Mouse (Mus musculus) cerebral cortex, adult 2 months (tissue): ENCODE results near the gene Nudt3.

ENCODE experiments used
- WGBS: fragments of 180-500 bp; shearing (Covaris S2); methylation state at CpG from one replicate; pipeline ENCODE4 v1.1.7; 2018; 5-methylcytosine and 5-hydroxymethylcytosine counted together

Nudt3 gene

DNA sequence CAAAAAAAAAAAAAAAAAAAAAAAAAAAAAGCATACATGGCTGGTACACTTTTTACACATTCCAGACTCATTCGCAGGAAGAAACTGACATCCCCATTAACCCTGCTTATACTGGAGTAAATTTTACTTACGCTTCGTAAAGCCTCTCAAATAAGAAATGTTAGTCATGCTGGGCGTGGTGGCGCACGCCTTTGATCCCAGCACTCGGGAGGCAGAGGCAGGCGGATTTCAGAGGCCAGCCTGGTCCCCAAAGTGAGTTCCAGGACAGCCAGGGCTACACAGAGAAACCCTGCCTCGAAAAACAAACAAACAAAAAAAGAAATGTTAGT is 12.2 kb upstream of the Nudt3 start:
- WGBS: 26% methylated on average over 9 of the region's 9 CpGs

DNA sequence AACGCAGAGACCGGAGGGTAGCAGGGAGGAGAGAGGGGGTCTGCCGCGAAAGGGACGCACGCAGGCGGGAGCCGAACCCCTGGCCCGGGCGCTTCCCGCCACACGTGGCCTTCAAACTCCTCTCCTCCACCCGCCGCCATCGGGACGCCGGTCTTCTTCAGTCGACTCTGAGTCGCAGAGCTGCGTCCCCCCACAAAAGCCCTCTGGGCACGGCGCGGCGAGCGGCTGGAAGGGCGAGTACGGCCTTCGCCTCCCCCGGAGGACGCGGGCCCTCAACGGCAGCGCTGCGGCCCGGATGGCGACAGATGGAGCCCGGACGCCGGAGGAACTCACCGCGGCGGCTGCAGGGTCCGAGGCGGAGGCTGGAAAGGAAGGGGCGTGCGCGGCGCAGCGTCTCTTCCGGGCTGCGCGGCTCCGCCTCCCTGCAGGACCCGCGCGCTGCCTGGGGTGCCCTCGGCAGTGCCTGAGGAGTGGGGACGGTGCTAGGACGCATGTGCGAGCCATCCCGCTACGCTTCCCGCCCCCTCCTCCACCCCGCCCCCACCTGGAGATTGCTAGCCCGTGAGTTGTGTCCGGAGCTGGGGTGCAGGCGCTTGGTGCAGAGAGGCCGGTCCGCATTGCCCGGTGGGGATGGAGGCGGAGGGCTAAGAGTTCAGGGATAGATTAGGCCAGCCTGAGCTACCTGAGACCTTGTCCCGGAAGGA is 11.7 kb upstream of the Nudt3 start, which contains the start of gene RPS10-NUDT3:
Gene RPS10-NUDT3 (minus strand): TSS at position 352 of the 704 bp plus-strand sequence.
- under 1% methylated on average over 67 of the region's 72 CpGs for WGBS

DNA sequence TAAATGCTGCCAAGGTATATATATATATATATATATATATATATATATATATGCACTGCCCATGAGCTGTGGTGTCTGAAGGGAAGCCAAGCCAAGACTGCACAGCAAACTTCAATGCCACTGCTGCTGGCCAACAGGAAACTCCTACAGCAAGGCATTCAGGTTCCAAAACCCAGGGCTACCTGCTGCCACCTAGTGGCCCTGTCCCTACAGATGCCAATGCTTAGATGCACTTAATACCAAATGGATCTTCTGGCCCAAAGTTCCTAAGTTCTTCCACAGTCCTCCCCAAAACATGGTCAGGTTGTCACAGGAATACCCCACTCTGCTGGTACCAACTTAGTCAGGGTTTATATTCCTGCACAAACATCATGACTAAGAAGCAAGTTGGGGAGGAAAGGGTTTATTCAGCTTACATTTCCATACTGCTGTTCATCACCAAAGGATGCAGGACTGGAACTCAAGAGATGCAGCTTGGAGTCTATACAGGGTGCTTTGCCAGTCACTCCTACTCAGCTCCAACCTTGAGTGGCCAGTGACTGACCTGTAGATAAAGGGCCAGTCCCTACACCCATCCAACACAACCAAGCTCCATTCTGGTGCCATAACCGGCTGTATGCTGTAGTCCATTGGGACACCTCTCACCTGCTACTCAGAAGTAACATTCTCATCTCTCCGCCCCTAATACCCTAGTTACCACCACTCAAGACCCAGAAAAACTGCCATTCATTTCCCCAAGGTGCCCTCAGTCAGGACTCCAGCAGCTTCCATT is 6.1 kb upstream of the Nudt3 start:
- 60% methylated on average over 2 of the region's 2 CpGs for WGBS

DNA sequence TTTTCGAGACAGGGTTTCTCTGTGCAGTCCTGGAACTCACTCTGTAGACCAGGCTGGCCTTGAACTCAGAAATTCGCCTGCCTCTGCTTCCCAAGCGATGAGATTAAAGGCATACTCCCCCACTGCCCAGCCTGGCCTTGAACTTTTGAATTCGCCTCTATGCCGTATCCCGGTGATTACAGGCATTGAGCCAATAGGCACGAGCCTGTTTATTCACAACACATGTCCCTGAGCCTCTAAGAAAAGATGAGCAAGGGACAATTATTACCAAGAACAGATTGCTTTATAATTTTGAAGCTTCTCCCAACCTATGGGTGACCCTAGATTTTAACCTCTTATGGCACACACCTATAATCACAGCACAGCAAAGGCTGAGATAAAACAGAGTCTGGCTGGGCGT is 5.1 kb upstream of the Nudt3 start:
- WGBS: 74% methylated on average over 8 of the region's 8 CpGs

DNA sequence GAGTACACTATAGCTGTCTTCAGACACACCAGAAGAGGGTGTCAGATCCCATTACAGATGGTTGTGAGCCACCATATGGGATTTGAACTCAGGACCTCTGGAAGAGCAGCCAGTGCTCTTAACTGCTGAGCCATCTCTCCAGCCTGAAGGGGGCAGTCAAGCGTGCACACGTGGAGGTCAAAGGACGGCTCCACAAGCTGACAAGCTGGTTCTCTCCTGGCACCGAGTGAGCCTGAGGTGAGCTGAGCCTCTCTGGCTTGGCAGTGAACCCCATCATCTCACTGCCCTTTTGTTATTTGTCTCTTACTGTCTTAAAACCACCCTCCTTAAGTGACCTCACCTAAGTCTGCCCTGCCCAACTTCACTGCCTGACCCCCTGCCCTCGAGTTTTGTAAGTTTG is 4.2 kb upstream of the Nudt3 start:
- WGBS: 43% methylated on average over 5 of the region's 5 CpGs

DNA sequence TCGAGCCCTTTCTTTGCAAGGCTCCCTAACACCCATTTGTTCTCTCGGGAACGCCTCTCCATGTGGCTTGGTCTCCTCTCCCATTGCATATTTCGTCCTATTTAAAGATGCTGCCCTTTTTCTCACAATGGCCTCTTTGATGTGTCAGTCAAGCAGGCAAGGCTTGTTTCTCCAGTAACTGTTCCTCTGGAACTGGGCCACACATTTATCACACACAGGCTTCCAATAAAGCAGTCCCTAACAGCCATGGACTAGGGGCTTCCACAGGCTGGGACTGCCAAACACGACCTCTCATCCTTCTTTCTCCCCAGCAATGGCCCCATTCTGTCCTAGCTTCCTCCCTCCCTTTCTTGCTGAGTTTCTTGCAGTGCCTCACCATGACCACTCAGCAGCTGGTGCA is 3.4 kb upstream of the Nudt3 start:
- WGBS: 40% methylated on average over 5 of the region's 5 CpGs

DNA sequence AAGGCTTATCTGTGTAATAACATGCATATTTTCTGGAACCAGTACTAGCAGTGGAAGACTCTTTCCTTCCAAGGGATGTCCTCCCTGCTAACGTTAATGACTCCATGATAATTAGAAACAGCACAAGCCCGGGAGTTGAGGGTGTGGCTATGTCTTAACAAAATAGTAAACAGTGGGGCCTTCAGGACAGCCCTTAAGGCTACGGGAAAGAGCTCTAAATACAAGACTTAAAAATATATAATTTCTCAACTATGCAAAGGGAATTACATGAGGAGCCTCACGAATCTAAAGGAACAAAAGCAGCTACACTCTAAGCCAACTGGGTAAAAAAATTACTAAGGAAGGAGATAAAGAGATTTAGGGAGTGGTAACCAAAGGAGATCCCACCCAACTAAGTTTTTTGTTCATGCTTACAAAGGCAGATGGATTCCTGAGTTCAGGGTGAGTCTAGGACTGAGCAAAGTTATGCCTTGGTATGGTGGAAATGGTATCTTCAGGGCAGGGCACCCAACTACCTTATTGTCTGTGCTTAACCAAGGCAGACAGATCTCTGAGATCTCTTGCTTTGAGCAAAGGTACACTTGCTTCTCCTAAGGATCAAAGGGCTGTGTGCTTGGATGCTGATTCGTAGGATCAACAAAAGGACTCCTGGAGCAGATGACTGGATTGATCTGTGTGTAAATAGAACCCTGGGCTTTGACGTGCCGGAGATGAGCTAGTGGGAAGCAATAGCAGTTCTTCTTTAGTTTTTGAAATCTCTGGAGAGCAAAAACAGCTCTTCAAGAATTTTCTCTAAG is 2.4 kb upstream of the Nudt3 start:
- 72% methylated on average over 7 of the region's 7 CpGs for WGBS

DNA sequence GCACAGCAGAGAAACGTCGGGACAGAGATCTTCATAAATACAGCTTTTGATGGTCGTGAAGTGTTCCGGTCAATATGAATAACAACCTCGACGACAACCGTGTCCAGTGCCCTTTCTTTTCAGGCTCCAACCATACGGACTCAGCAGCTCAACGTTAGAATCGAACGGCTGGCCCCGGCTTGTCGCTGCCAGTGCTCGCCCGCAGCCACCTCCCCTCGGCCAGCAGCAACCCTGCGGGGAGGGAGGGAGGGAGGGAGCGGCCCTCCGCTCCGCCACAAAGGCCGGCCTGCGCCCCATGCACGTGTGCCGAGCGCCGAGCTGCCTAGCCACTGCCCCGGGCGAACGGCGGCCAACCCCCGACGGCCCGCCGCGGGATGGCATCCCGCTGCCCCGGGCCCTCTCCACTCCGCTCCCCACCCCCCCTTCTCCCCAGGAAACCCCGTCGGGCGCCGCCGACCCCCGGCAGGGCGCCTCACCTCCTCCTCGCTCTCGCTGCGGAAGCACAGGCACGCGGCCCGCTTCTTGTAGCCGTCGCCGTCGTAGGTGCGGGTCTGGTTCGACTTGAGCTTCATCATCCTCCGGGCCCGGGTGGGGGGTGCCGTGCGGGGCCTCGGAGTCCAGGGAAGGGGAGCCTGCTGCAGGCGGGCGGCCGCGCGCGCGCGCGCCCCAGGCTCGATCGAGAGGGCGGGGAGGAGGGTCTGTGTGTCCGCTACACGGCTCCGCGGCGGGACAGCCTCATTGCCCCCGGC is 510 bp downstream of the Nudt3 start:
- WGBS: 1% methylated on average over 71 of the region's 80 CpGs

DNA sequence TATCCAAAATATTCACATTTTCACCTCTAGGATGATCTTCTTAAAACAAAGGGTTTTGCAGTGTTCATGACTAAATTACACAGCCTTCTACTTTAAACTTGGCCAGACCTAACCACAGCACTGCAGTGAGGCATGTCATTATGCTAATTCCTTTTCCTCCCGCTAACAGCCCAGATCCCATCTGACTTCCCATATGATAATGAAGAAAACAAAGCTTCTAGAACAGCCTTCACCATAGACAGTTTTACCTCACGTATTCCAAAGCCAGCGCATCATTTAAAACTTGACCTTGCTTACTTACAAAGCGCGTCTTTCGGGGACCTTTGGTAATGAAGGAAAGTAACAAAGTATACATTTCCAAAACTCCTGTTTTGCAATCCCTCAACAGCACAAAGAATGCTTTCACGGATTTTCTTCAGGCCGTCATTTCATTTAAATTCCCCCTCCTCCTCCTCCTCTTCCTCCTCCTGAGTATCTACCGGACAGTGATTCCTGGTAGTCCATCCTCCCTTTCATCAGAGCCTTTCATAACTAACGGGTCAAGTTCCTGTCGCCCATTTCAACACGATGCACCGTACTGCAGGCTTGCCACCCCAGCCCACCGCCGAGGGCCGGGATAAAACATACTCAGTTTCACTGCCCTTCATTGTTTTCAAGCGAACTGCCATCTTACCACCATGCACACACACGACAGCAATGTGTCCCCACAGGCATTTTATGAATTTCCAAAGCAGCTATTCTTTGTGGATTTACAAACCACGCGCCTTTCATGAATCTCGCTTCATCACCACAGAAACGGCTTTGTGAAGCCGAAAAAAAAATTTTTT is 1.4 kb downstream of the Nudt3 start:
- 3% methylated on average over 23 of the region's 23 CpGs for WGBS

DNA sequence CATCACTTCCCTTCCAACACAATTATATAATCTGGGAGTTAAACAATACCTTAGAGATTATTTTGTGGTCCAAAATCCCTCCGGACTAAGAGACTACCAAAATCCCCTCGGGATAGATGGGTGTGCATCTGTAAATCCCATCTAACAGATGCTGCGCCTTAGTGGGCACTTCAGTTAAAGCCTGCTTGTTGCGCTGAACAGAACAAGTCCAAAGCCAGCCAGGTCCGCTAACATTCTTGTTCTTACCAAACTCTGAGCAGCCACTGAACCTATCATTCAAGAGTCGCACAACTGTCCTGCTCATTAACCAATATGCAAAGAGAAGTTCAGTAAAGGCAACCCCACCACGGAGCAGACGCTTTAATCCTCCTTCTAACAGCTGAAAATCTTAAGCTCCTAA is 2.1 kb downstream of the Nudt3 start:
- WGBS: 18% methylated on average over 8 of the region's 8 CpGs

DNA sequence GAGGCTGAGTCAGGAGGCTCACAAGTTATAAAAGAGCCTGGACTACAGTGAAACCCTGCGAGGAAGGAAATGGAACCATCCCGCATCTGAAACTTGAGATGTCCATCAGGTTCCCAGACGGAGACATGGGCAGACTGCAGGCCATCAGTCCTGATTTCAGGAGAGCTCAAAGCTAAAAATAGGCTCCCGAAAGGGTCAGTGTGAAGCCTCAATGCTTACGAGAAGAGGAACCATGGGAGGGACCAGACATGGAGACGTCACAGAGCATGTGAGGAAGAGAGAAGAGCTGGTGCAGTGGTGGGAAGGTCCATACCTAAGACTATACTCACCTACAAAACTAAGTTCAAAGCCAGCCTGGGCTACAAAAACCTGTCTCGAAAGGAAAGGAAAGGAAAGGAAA is 7.9 kb downstream of the Nudt3 start:
- WGBS: 72% methylated on average over 7 of the region's 7 CpGs

DNA sequence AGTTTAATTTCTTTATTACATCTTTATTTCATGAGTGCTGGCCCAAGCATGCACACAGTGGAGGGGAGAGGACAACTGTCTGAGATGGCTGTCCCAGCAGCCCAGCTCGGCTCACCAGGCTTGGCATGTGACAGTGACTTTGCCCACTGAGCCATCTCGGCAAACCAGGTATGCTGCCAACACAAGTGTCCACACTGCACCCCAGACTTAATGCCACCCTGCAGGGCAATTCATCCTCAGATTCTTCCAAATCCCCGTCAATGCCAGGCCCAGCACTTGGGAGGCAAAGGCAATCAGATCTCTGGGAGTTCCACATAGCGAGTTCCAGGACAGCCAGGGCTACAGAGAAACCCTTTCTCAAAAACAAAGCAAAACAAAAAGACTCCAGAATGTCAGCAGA is 10.3 kb downstream of the Nudt3 start:
- WGBS: 48% methylated on average over 4 of the region's 4 CpGs

DNA sequence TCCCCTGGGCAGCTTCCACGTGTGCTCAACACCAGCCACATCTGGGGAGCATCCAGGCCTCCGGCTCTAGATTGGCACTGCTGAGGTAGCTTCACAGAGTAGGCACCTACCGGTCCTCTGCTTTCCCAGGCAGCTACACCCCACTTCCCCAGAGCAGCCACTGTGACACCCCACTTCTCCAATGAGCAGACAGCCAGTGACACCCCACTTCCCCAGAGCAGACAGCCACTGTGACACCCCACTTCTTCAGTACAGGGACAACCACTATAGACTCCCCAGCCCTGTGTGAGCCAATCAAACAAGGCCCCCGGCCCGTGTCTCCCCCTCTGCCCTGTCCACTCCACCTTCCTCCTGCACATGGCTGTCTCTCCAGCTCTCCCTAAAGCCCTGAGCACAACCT is 11.3 kb downstream of the Nudt3 start:
- 49% methylated on average over 5 of the region's 5 CpGs for WGBS

DNA sequence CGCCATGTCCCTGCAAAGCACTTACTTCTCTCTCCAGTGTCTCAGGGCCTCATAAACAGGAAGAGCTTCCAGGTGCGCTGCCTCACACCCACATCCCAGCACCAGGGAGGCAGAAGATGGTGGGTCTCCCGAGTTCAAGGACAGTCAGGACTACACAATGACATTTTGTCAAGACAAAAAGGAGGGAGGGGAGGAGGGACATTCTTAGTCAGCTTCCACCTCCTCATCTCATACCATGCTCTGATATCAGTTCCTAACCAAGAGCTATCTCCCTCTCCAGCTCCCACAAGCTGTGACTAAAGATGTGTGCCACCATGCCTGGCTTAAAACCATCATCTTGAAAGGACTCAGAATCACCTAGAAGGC is 11.8 kb downstream of the Nudt3 start:
- 38% methylated on average over 3 of the region's 3 CpGs for WGBS

DNA sequence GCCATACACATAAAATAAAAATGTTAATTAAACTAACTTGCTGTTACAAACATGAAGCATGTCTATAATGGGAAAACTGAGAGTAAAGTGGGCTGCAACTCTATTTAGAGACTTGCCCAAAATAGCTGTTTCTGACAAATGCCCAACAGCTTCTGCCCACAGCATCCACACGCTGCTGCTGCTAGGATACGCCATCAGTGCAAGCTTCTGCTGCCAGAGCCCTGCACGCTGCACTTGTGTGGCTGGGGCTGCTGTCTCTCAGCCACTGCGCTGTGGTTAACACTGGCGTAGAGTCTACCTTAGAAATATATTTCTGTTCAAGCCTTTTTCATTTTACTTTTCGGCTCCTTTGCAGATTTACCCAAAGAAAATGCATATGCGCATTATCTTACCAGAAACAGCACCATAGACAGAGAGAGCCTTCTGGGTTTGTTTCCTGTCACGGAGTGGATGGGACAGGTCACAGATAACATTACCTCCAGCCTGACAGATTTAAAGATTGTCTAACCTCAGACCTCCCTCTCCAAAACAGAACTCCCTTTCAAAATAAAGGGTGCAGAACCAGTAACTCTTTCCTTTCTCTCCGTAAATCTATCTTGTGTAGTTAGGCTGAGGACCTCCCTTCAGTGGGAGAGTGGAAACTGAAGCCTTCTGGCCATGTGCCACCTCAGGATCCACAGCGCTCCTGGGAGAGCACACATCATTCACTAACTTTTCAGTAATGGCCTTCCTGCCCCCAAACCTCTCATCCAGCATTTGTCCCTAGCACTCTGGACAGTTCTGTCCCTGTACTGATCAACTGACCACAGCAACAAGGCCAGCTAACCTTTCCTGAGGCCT is 12.4 kb downstream of the Nudt3 start:
- WGBS: 23% methylated on average over 10 of the region's 10 CpGs

DNA sequence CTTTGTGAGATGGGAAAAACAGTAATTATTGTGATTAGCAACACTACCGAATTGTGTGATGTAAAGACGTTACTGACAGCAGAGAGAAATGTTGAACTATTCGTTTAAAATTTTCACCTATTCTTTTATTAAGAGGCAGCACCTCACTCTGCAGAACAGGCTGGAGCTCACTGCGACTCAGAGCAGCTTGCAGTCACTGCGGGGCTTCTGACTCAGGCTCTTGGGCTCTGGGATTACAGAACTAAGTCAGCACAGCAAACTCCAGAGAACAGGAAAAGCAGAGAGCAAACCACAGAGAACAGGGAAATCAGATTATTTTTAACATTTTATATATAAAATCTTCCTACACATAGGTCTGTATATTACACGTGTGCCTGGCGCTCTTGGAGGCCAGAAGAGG is 13.7 kb downstream of the Nudt3 start:
- 41% methylated on average over 7 of the region's 7 CpGs for WGBS

DNA sequence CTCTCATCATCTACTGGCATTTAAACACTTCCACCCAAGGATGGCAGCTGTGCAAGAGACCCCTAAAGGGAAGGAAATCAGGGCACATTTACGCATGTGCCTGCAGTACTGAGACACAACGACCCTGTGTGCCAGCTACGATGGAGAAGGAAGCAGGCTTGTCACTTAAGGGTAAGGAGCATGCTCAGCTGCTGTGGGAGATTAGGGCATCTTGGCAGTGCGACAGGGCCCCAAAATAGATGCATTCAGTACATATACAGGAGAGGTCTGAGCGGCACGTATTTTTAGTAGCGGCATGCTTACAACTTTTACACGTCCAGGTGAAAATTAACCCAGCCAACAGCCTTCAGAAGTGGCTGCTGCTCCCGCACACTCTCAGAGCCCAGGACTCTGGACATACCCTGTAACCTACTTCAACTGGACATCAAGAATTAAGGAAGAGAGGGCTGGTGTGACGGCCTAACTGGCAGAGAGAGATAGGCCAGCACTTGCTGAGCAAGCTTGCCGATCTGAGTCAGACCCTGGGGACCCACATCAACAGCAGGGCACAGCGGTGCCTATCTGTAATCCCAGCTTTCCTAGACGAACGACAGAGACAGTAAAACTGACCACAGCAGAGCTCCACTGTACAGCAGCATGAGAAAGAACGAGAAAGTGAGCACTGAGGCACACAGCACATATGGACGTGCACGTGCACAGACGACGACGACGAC is 19.6 kb downstream of the Nudt3 start:
- WGBS: 35% methylated on average over 21 of the region's 21 CpGs

DNA sequence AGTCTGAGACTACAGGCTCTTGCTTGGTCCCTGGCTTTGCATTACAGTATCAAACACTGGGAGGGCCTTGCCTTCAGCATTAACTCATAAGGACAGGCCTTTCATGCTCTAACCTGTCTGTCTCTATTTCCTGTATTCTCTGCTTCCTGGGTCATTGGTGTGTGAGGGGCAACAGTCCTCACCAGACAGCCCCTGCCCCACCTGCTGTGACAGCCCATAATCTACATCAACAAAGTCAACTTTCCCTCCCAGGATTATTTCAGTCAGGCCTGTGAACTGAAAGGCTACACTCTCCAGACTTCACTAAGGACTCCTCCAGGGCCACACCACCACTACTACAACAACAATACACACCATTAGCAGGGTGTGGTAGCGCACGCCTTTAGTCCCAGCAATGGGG is 20.3 kb downstream of the Nudt3 start:
- WGBS: 86% methylated on average over 2 of the region's 2 CpGs

DNA sequence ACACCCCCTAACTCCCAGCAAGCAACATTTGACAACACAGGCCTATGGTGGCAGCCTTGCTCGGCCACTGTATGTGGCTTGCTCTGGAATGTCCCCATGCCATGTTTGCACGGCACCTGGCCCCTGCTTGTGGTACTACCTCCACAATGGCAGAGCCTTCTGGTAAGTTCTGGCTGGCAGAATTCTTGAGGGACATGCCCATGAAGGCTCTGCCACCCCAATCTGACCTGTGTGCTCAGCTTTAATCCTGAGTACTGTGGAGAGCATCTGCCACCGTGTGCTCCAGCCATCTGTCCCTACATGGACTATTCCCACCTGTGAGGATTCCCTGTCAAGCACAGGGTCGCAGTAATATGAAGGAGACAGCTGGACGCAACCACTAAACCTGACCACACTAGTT is 22.4 kb downstream of the Nudt3 start:
- 53% methylated on average over 5 of the region's 5 CpGs for WGBS

DNA sequence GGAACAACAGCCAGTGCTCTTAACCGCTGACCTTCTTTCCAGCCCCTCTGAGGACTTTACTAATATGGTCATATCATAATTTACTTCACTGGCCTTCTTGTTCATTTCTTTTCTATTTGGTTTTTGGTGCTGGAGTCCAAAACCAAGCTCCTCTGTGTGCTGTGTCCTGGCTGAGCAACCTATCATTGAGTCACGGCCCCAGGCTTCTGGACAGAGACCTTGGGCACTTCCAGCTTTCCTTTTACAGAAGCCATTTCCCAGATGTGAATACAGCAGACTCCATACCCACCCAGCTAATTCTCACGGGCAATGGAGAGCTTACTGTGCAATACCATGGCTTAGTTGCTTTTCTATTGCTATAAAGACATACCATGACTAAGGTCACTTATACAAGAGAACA is 23.0 kb downstream of the Nudt3 start:
- 78% methylated on average over 3 of the region's 3 CpGs for WGBS
